Mouse (Mus musculus) ES-E14 (cell line): Measurements from ENCODE around the gene Pi4kb. TPM values are rescaled to one million over a fixed set of nuclear protein-coding genes. Genes with fewer than 3 reads are reported as not detected.
"Not testable (repeated sequence)": the region's sequence is repeated elsewhere in the genome, so short reads cannot be mapped to it uniquely, and the experiment has no call there.

Experiments used
- DNase-seq: peaks from one replicate; pipeline ENCODE4 v3.0.0-alpha.2; 2013; ENCODE audit warnings: low read depth, low spot score
- H3K27ac ChIP-seq: 2 replicates; pipeline ENCODE4 v1.5.1; 2012; ENCODE audit warnings: low read depth, mild to moderate bottlenecking, low read length, moderate library complexity, mixed read lengths; ENCODE audit not compliant: poor library complexity, insufficient read depth, severe bottlenecking
- H3K36me3 ChIP-seq: 2 replicates; pipeline ENCODE4 v1.6.1; 2012; ENCODE audit warnings: mild to moderate bottlenecking, low read length, moderate library complexity, mixed read lengths; ENCODE audit not compliant: control insufficient read depth, poor library complexity, insufficient read depth, severe bottlenecking
- H3K4me1 ChIP-seq, 2 experiments: fragments of 150-350 bp in 1 of 2; sonication (generic) in 1 of 2; 2 replicates each; pipeline ENCODE4 v1.6.1; 2012; ENCODE audit warnings: low read length in 2 of 2, mild to moderate bottlenecking in 1 of 2, mixed read lengths in 1 of 2; ENCODE audit not compliant: control insufficient read depth in 2 of 2, insufficient read depth in 2 of 2, poor library complexity in 1 of 2
- H3K4me3 ChIP-seq, 2 experiments: fragments of 150-350 bp in 1 of 2; sonication (generic) in 1 of 2; 2 replicates each; pipeline ENCODE4 v1.5.1; 2012; ENCODE audit warnings: low read length in 2 of 2, low read depth in 1 of 2, mild to moderate bottlenecking in 1 of 2, mixed read lengths in 1 of 2; ENCODE audit not compliant: insufficient read depth in 1 of 2, poor library complexity in 1 of 2, severe bottlenecking in 1 of 2
- H3K9ac ChIP-seq: 2 replicates; pipeline ENCODE4 v1.6.1; 2012; ENCODE audit warnings: low read depth, mild to moderate bottlenecking, low read length, mixed read lengths; ENCODE audit not compliant: poor library complexity, insufficient read depth, severe bottlenecking
- H3K9me3 ChIP-seq: fragments of 150-350 bp; sonication (generic); 2 replicates; pipeline ENCODE4 v1.6.1; 2012; ENCODE audit warnings: low read depth, mild to moderate bottlenecking, low read length; ENCODE audit not compliant: control insufficient read depth, insufficient read depth
- CHD2 ChIP-seq: IDR thresholded peaks from 2 replicates; pipeline ENCODE4 v1.6.1; 2014; ENCODE audit warnings: mild to moderate bottlenecking, low read depth, low read length, inconsistent platforms
- HCFC1 ChIP-seq: IDR thresholded peaks from 2 replicates; pipeline ENCODE4 v1.6.1; 2012; ENCODE audit warnings: low read length, inconsistent platforms, borderline replicate concordance; ENCODE audit not compliant: insufficient read depth
- MAFK ChIP-seq: IDR thresholded peaks from 2 replicates; pipeline ENCODE4 v1.6.1; 2014; ENCODE audit warnings: mild to moderate bottlenecking, low read depth, low read length, inconsistent platforms; ENCODE audit not compliant: insufficient read depth
- ZC3H11A ChIP-seq: IDR thresholded peaks from 2 replicates; pipeline ENCODE4 v1.6.1; 2012; ENCODE audit warnings: low read depth, mild to moderate bottlenecking, inconsistent platforms, low read length, borderline replicate concordance
- ZNF384 ChIP-seq: IDR thresholded peaks from 2 replicates; pipeline ENCODE4 v1.6.1; 2012; ENCODE audit warnings: low read depth, low read length, inconsistent platforms
- in situ Hi-C, 2 experiments: fragments of 600-800 bp; cut with MboI; formaldehyde crosslinking; loops; one replicate each; pipeline ENCODE4 v1.15.1; 2025; ENCODE audit warnings: low sequenced_read_pairs in 2 of 2, inconsistent platforms in 1 of 2; ENCODE audit not compliant: unreplicated experiment in 2 of 2
- total RNA-seq: library from RNA; depleted of rRNA; stranded (reverse); fragments of 300-350 nt; gene quantifications from 2 replicates; pipeline ENCODE4 v1.2.3, GENCODE M21; 2012

Gene Pi4kb
- total RNA-seq, 1 experiment, result 29.7 TPM

DNA sequence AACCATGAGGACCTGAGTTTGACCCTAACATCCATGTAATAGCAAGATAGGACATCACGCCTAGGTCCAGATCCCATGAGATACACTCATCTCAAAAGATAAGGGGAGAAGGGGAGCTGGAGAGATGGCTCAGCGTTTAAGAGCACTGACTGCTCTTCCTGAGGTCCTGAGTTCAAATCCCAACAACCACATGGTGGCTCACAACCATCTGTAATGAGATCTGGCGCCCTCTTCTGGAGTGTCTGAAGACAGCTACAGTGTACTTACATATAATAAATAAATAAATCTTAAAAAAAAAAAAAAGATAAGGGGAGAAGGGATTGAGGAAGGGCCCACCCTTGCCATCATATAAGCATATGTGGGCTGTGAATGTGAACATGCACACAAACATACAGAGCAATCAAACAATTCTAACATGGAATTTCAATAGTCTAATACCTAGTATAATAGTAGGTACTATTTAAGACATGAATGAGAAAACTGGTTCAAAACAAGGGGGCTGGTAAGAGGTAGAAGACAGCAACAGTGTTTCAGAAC, 54.8 kb downstream of the Pi4kb start:
- H3K27ac ChIP-seq, in situ Hi-C loops, H3K9me3 ChIP-seq, H3K9ac ChIP-seq, DNase-seq, H3K4me3 ChIP-seq: not testable (repeated sequence)
- Histone ChIP-seq H3K4me1 (peaks cover 0 to 11% of the 10 kb centered on the region in 2 experiments; a peak in 1 of 4 replicates), H3K36me3 (peaks cover 23% of the 10 kb centered on the region)
- TF ChIP-seq ZNF384, result peak; percentile 65

DNA sequence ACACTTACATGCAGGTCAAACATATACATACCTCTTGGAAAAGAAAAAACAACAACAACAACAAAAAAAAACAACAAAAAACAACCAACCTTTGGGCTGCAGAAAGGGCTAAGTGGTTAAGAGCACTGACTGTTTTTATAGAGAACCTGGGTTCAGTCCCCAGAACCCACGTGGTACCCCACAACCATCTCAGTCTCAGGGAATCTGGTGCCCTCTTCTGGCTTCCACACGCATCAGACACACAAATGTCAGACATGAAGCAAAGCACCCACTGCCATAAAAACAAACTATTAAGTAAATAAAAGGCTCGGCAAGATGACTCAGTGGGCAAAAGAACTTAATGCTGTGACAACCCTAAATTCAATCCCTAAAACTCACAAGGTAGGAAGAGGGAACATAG, 55.4 kb downstream of the Pi4kb start:
- peaks cover 29% of the 10 kb centered on the region for H3K36me3 ChIP-seq
- no peak overlapping the region for H3K4me3 ChIP-seq
- TF ChIP-seq HCFC1 (no peak), CHD2 (no peak), ZC3H11A (no peak), MAFK (no peak), ZNF384 (no peak)
- DNase-seq, result no peak
- in situ Hi-C loops, result no loop called here
- no peak overlapping the region for H3K9ac ChIP-seq
- H3K27ac ChIP-seq, result no peak overlapping the region
- H3K4me1 ChIP-seq, result peaks cover 0 to 5% of the 10 kb centered on the region in 2 experiments; a peak in 1 of 4 replicates
- no peaks in the 10 kb centered on the region for H3K9me3 ChIP-seq

DNA sequence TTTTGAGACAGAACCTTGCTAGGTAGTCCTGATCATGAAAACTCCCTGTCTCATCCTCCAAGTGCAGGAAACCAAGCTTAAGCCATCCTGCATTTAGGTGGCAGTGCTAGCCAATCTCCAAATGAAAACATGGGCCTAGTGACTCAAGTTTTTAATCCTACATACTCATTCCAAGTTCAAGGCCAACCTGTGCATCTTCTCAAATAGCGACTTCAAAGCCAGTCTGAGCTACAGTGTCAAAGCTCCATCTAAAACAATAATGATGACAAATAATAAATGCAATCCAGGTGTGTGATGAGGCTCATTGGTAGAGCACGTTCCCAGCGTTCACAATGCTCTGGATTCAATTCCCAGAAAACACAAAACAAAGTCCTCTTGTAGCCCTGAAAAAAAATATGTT, 67.1 kb downstream of the Pi4kb start:
- Histone ChIP-seq H3K9me3 (no peaks in the 10 kb centered on the region), H3K4me3 (peak overlapping the region; percentile 99 to 100), H3K27ac (no peak overlapping the region), H3K36me3 (peaks cover 6% of the 10 kb centered on the region; the same call in 1 of the 2 replicates), H3K4me1 (peaks cover 2% of the 10 kb centered on the region in 2 experiments; a peak in 2 of 4 replicates), H3K9ac (peak overlapping the region; percentile 99; the same call in 1 of the 2 replicates)
- in situ Hi-C loops, result no loop called here
- TF ChIP-seq MAFK (no peak), CHD2 (no peak), ZC3H11A (no peak), ZNF384 (no peak), HCFC1 (no peak)
- DNase-seq, result no peak

DNA sequence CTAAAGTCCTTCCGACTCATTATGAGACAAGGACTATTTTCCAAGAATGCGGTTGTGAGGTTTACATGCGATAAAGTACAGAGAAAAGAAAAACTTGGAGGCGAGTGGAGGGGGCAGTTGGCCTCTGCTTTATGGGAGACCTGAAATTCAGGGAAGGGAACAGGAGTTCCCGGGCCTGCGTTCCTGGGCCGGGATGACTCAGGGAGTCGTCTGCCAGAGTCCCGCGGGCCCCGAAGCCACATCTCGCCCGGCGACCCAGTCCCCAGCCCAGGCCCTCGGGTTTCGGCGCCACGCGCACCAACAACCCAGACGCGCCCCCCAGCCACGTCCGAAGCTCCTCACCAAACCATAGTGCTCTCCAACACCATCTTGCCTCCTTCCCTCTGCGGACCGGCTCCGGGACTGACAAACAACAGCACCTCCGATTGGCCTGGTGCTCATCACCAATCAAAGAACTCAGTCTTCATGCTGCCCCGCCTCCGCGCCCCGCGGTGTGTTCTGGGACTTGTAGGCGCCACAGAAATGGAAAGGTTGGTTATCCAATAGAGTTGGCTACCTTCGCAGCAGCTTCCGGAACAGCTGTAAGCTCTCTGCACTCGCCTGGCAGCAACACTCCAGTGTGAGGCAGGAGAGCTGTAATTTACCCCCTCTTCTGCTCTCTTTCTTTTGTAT, 67.8 kb downstream of the Pi4kb start, which contains the start of gene Psmd4:
Gene Psmd4, minus strand, starts transcription at position 449 of the 672 bp plus-strand sequence.
- in situ Hi-C loops, result no loop called here
- peak within 1 kb of the TSS; percentile 99 for H3K9ac ChIP-seq
- TF ChIP-seq CHD2, result peak; percentile 89
- TF ChIP-seq MAFK, result no peak
- no peak for TF ChIP-seq ZNF384
- peak; percentile 92 for TF ChIP-seq HCFC1
- no peak for TF ChIP-seq ZC3H11A

More for the DNA sequence above, 67.8 kb downstream of the Pi4kb start, which contains the start of gene Psmd4:
- DNase-seq, result peak; percentile 98
- peaks cover 2% of the 10 kb centered on the region in 2 experiments; a peak in 2 of 4 replicates for H3K4me1 ChIP-seq
- no peaks in the 10 kb centered on the region for H3K9me3 ChIP-seq
- 0 out of 2 replicates have a peak, but pooled peaks cover 6% of the 10 kb centered on the region for H3K36me3 ChIP-seq
- H3K4me3 ChIP-seq, result peak within 1 kb of the TSS; percentile 99 to 100
- H3K27ac ChIP-seq, result no peak within 1 kb of the TSS; the same call in 1 of the 2 replicates
